Mouse (Mus musculus): ENCODE results near the gene Cd79a.
"Not testable (repeated sequence)": the region's sequence is repeated elsewhere in the genome, so short reads cannot be mapped to it uniquely, and the experiment has no call there.

Gene Cd79a

DNA sequence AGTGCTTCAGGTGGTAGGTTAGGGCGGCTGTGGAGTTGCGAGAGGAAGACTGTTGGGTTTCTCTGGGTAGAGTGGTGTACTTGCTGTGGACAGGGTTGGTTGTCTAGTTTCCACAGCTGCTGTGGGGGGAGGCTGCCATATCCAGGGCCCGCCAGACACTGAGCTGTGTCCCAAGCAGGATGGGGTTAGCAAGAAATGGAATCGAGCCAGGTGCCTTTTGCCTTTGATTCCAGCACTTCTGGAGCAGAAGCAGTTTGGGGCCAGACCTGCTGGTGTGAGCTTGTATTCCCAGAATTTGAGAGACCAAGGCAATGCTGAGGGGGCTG, 10.9 kb upstream of the Cd79a start:
- peak; percentile 63 for DNase-seq

DNA sequence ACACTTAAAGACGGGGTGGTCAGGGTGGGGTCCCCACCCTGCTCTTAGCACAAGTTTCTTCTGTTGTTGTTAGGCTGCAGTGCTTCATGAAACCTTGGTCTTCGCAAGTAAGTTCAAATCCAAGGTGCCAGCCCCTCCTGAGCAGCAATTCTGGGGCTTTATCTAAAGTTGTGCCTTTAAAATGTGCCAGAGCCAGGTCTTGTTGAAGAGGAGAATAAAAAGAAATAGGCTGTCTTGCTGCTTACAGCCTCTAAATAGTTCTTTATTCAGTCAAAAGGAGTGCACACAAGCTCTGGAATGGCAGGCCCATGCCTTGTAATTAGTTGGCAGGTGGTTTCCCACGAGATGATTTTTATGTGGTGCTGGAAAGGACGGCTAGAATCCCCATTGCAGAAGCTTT, 10.1 kb upstream of the Cd79a start:
- DNase-seq, result no peak

DNA sequence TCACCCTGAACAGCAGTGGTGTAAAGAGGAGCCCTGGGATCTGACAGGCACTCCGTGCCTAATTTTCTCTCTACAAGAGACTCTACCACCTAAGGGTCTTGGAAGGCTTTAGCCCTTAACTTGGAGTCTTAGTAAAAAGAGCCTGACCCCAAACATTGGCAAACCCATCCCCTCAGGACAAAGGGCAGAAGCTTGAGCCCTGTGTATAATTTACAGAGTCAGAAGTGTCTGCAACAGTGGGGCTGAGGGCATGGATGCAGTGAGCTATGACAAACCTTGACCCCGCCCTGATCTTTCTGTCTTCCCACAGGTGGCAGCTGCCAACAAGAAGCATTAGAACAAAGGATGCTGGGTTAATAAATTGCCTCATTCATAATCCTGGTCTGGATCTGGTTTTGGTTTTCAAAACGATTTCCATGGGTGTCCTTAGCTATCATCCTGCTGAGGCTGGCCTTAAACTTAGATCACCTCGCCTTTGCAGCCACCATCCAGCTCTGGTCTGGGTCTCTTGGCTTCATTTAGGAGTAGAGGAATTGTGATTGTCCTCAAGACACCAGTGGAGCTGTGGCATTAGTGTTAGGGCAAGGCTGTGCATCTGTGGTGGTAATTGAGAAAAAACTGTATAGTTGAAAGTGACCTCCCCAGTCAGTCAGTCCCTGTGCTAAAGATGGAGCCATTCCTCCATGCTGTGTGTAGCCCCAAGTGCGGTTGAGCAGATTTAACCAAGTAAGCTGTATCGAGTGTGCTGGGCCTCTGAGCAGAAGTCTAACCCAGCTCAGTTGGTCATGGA, 7.6 kb upstream of the Cd79a start:
- DNase-seq, result peak; percentile 94

DNA sequence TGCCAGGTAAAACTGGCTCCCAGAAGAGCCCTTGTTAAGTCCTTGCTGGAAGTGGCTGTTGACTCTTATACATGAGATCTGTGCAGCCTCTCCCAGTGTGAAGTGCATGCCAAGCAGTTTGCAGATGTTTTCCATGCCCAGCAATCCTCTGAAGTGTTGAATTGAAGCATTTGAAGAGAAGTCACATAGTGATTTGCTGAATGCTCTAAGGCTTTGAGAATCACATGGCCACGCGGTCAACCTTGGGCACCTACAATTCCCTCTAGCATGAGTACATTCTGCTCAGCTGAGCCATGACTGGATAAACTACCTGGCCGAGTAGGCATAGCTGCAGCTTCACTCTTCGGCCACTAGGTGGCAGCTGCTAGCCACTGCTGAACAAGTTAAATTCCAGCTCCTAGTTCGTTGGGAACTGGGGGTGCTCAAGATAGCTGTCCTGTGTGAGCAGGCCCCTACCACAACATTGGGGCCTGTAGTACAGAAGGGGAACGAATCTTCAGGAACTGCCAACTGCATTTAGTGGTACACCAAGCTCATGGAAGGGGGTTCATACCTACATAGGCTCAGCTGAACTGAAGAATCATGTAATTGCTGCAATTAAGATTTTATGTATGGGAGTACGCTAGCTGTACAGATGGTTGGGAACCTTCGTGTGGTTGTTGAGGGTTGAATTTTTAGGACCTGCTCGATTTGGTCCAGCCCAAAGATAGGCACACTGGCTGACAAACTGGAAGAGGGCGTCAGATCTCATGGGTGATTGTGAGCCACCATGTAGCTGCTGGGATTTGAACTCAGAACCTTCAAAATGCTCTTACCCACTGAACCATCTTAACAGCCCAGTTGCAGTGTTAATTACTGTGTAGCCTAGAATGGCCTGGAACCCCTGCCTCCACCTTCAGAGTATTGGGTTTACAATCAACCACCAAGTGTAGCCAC, 6.6 kb upstream of the Cd79a start:
- peak; percentile 82 for DNase-seq

DNA sequence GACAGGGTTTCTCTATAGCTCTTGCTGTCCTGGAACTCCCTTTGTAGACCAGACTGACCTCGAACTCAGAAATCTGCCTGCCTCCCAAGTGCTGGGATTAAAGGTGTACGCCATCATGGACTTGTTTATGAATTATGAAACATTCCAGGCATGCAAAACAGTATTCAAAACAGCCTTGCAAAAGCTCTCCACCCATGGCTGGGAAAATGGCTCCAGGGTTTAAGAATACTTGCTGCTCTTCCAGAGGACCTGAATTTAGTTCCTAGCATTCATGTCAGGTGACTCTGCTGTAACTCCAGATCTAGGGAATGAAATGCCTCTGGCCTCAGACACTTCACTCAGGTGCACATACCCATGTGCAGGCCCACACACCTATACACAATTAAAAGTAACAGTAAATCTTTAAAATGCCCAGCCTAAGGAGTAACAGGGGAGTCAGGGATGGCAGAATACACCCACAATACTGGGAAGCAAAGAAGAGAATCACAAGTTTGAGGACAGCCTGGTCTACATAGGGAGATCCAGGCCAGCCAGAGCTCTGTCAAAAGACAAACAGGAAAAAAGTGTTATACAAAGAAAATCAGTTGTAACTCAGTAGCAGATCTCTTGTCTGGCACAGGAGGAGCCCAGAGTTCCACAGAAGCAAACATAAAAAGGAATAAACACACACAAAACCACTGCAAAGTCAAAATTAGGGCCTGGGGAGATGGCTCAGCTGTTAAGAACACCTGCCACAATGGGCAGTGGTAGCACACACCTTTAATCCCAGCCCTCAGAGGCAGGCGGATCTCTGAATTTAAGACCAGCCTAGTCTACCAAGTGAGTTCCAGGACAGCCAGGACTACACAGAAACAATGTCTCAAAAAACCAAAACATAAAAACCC, 5.7 kb upstream of the Cd79a start:
- no peak for DNase-seq

DNA sequence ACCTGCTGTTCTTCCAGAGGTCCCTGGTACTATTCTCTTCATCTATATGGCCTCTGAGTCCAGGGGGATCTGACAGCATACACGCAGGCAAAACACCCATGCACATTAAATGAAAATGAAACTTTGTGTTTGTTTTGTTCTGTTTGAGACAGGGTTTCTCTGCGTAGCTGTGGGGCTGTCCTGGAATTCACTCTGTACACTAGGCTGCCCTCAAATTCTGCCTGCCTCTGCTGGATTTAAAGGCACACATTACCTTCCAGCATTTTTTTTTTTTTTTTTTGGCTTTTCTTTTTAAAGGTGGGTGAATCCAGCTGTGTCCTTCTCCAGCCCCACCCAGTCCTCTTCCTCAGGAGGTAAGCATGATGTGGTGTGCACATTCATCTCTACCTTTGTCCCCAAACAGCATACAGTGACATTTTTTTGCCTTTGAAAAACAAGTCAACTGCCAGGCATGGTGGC, 5.0 kb upstream of the Cd79a start:
- DNase-seq, result no peak

DNA sequence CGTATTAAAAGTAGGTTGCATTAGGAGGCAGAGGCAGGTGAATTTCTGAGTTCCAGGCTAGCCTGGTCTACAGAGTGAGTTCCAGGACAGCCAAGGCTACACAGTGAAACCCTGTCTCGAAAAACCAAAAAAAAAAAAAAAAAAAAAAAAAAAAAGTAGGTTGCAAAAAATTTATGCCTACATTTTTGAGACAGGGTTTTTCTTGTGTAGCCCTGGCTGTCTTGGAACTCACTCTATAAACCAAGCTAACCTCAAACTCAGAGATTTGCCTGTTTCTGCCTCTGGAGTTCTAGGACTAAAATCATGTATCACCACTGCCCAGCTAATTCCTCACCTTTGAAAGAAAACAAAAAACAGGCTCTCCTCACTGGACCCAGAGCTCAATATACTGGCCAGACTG, 1.4 kb upstream of the Cd79a start:
- DNase-seq, result not testable (repeated sequence)

DNA sequence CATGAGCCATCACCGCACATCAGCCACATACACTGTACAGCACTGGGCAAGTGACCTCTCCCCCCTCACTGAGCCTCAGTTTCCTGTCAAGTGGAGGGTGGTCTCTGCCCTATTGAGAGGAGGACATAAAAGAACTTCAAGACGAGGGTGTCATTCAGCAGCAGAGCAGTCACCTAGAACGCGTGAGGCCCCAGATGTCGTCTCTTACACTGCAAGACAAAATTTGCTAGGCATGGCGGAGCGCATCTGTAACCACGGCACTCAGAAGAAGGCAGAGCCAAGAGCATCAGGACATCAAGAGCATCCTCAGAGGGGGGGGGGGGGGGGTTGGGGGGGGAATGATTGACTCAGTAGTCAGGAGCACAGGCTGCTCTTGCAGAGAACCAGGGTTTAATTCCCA, 912 bp upstream of the Cd79a start:
- DNase-seq, result no peak

DNA sequence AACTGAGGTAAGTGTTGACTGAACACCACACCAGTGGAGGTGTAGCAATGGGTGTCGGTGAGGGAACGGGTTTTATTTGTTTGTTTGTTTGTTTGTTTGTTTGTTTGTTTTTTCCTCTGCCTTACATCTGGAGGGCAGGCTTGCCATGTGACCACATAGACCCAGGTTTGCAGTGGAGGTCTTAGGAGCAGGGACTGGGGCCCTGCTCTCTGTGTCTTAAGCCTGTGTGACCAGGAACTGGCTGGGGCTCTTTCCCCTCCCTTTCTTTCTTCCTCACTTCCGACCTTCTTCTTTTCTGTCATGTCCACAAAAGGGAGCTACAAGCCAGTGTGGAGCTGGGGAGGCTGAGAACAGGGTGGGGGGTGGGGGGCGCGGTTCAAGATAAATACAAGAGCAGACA, 778 bp downstream of the Cd79a start:
- no peak for DNase-seq

DNA sequence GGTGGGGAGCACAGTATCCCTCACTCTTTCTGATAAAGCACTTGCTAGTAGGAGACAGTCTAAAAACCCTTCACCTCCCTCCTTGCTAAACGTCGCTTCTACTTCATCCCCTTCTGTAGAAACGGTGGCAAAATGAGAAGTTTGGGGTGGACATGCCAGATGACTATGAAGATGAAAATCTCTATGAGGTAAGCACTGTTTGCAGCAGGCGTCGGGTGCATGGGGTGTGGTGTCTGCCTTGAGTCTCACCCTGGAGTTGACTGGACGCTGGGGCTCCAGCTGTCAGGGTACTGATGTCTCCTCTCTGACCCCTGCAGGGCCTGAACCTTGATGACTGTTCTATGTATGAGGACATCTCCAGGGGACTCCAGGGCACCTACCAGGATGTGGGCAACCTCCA, 3.9 kb downstream of the Cd79a start:
- DNase-seq, result no peak

DNA sequence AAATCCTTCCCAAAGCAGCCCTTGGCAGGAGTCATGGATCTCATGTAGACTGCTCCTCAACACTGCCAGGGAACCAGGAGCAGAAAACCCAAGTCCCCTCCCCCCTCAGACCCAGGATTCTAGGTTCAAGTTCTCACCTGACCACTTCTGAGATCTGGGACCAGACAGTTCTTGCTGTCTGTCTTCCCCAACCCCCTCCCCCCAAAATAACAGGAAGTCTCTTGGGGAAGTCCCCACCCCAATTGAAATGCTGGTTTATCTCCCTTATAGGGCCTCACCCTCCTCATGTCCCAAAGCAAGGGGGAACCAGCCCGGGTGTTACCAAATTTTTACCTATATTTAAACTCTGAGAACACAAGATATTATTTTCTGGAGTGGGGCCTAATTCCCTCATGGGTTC, 4.7 kb downstream of the Cd79a start:
- DNase-seq, result no peak

DNA sequence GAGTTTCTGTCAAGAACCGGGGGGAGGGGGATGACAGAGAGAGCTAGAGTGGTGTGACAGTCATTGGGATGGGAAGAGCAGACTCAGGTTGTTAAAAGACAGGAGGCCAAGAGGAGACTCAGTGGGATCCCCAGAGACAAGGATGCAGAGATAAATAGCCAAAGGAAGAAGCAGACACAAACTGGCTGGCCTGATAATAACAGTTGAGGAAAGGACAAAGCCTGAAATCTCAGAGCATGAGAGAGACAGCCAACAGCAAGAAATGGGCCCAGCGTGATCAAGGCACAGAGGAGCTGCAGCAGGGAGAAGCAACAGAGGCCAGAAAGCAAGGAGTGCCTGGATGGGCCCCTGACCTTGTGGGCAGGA, 5.1 kb downstream of the Cd79a start:
- no peak for DNase-seq

DNA sequence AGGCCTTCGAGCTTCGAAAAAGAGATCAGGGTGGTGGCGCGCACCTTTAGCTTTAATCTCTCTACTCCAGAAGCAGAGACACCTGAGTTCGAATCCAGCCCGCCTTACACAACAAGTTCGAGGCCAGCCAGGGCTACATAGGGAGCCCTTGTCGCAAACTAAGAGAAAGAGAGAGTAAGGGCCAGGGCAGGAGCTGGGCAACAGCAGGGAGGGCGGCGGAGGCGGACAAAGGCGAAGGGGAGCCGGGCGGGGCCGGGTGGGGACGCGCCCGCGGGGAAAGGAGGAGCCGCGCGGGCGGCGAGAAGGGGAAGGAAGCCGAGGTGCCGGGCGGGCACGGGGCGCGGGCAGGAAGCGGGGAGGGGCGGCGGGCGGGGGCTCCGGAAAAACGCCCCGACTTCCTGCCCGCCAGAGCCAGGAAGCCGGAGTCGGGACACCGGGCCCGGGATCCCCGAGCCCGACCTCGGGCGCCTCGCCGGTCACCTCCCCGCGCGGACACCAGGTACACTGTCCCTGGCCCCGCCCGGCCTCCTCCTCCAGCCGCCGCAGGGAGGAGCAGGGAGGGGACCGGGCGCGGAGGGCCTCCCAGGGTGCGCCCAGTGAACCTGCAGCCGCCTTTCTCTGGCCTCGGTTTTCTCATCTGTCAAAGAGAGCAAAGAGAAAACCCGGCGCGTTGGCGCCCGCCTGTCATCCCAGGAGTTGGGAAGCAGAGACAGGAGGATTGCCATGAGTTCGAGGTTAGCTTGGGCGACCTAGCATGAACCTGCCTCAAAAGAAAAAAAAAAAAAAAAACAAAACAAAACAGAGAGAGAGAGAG, 5.7 kb downstream of the Cd79a start, which contains the start of gene Arhgef1:
TSS of gene Arhgef1 (plus strand) at position 283 of the 814 bp plus-strand sequence.
- peak; percentile 76 for DNase-seq

DNA sequence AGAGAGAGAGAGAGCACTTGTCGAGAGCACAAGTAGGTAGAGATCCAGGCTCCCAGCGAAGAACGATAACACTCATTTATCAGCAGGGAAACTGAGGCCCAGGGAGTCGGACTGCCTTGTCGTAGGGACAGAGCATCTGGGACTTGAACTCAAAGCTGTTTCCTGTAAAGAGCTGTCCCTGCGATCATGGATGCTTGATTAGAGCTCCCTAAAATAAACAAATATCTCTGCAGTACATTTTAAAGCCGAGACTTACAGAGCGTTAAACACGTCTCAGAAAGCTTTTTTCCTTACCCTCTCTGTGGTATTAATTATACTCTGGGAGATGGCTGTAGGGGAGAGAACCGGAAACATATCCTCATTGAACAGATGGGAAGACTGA, 6.3 kb downstream of the Cd79a start:
- no peak for DNase-seq

DNA sequence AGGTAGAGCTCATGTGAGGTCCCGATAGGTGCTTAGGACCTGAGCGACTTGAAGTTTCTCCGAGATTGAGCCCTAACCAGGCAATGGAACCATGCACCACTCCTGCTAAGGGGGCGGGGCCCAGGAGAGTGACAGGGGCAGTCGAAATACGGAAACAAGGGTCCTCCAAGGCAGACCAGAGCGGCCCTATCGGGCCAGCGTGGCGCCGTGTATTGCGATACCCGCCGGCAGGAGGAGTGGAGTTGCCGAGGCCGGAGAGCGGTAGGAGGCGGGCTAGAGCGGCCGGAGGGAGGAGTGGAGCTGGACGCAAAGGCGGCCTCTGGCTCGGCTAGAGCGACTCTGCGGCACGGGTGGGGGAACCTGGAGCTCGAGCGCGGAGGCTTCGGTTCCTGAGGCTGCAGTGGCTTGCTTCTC, 6.9 kb downstream of the Cd79a start:
- peak; percentile 99 for DNase-seq

DNA sequence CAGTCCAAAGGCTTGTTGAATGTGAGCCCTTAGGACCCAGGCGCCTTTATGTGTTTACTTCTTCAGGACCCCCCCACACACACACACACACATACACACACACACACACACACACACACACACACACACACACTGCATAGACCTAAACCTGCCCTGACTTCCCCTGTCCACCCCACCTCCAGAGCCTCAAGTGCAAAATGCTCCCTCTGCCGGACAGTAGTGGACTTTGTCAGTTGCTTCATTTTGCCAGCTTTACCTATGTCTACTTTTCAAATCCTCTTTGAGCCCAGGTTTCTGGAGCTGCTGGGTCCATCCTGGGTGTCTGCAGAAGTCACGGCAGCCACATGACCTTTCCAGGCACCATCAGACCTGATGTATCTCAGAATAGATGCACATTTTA, 7.8 kb downstream of the Cd79a start:
- DNase-seq, result peak; percentile 72

DNA sequence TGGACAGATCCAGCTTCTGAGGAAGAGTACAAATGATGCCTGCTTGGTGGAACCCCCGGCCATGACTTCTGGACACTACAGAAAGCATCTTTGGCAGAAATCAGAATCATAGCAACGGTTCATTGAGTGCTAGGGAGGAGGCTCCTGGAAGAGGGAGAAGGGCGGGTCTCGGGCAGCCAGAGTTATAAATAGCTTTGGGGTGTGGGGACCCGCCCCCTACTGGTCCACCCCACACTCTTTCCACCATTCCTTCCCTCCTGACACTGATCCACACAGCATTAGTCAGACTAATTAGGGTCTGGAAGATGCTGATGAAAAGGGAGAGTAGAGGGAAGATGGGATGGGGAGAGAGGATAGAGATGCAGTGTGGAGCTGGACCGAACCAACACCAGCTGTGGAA, 9.4 kb downstream of the Cd79a start:
- no peak for DNase-seq

DNA sequence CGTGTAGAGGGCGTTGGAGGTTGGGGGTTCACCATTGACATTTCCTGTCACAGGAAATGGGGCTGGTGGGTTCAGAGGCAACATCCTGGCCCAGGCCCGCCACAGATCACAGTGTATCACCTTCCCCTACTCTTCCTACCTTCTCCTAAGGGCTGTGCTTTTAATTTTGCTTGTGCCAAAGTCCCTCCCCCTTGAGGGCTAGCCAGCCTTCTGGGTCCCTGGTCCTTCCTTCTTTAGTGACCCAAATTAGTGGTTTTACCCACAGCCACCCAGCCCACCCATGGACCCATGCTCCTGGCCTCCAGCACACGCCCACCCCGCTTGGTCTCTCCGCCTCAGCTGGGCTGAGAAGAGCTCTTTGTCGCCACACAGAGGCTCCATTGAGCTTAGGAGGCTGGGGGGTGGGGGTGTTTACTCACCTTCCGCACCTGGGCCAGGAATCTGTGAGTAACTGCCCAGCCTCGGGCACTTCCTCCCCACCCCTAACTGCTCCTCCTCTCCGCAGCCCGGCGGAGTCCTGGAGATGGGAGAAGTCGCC, 10.1 kb downstream of the Cd79a start:
- no peak for DNase-seq

DNA sequence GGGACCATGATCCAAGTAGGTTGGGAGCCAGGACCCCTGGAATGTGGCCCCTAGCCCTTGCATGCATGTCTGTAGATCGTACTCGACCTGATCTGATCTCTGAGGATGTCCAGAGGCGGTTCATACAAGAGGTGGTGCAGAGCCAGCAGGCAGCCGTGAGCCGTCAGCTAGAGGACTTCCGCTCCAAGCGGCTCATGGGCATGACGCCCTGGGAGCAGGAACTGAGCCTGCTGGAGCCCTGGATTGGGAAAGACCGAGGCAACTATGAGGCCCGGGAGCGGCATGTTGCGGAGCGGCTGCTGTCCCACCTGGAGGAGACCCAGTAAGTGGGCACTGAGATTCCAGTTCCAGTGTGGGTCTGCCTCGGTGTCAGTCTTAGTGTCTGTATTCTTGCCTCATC, 15.3 kb downstream of the Cd79a start:
- DNase-seq, result no peak

DNA sequence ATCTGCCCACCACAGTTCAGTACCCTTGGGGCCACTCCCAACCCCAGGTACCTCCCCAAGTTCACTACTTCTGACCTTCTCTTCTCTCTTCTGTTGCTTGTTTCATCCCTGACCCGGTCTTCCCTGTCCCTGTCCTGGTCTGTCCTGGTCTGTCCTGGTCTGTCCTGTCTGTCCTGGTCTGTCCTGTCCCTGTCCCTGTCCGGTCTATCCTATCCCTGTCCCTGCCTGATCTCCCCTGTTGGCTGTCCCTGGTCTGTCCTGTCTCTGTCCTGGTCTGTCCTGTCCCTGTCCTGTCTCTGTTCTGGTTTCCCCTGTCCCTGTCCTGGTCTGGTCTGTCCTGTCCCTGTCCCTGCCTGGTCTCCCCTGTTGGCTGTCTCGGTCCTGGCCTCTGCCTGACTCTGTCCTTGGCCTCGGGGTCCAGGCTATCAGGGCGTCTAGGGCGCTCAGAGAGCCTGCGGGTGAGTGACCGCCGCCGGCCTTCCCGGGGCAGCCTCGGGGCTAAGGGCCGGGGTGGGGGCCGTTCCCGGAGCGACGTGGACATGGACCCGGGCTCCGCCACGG, 21.7 kb downstream of the Cd79a start:
- no peak for DNase-seq

DNA sequence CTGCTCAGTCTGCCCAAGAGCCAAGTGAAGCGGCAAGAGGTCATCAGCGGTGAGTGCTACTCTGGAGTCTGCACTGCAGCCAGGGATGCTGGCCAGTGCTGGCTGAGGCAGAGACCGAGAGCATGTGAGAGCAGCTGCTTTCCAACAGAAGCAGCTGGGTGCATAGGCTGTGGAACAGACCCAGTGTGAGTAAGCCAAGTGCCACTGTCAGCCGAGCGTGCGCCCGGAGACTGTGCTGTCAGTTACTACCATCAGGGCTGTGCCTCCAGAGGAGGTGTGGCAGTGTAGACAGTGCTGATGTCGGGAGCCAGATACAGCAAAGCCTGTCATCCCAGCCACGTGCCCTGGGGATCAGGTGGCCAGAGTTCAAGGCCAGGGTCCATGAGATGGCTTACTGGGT, 22.5 kb downstream of the Cd79a start:
- no peak for DNase-seq

DNA sequence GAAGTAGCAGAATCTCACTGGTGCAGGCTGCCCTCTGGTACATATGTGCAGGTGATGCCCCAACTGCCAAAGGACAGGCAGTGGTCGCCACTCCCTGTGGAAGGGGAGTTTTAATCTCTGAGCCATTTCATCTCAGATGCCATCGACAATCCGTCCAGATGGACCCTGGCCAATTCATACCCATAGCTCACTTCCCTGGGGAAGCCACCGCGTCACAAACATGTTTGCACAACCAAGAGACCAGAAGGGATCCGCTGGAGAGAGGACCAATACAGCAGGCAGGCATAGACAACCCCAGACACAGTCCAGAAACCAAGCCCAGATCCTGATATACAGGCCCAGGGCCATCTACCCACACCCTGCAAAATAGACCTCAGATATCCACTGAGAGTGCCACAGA, 33.3 kb downstream of the Cd79a start:
- DNase-seq, result no peak
